Mouse (Mus musculus) embryonic facial prominence, embryonic 12.5 days (tissue): ENCODE measurements around the gene Ear1. TPM values are rescaled to one million over a fixed set of nuclear protein-coding genes. Genes with fewer than 3 reads are reported as not detected.
"Not testable (repeated sequence)": the region's sequence is repeated elsewhere in the genome, so short reads cannot be mapped to it uniquely, and the experiment has no call there.

Source experiments
- ATAC-seq: fragments of 200-750 bp; cut with Nextera tagmentation; 2 replicates; pipeline ENCODE4 v1.8.0; 2017; ENCODE audit not compliant: insufficient number of reproducible peaks, insufficient read depth, low FRiP score, low TSS enrichment
- H3K27ac ChIP-seq: fragments of 300-500 bp; sonication (generic); 2 replicates; pipeline ENCODE4 v1.5.1; 2016; ENCODE audit warnings: mild to moderate bottlenecking
- H3K27me3 ChIP-seq: fragments of 300-500 bp; sonication (generic); 2 replicates; pipeline ENCODE4 v1.6.1; 2016; ENCODE audit warnings: mild to moderate bottlenecking, moderate library complexity
- H3K36me3 ChIP-seq: fragments of 300-500 bp; sonication (generic); 2 replicates; pipeline ENCODE4 v1.6.1; 2016; ENCODE audit warnings: mild to moderate bottlenecking
- H3K4me1 ChIP-seq: fragments of 300-500 bp; sonication (generic); 2 replicates; pipeline ENCODE4 v1.6.1; 2016
- H3K4me2 ChIP-seq: fragments of 300-500 bp; sonication (generic); replicated peaks from 2 replicates; pipeline ENCODE4 v1.6.1; 2016; ENCODE audit warnings: mild to moderate bottlenecking, moderate library complexity
- H3K4me3 ChIP-seq: fragments of 300-500 bp; sonication (generic); 2 replicates; pipeline ENCODE4 v1.5.1; 2016; ENCODE audit warnings: mild to moderate bottlenecking
- H3K9ac ChIP-seq: fragments of 300-500 bp; sonication (generic); 2 replicates; pipeline ENCODE4 v1.6.1; 2016; ENCODE audit warnings: mild to moderate bottlenecking, moderate library complexity
- H3K9me3 ChIP-seq: fragments of 300-500 bp; sonication (generic); 2 replicates; pipeline ENCODE4 v1.6.1; 2016; ENCODE audit warnings: mild to moderate bottlenecking, moderate library complexity
- WGBS: fragments of 180-500 bp; shearing (Covaris S2); methylation state at CpG from one replicate; pipeline ENCODE4 v1.1.7; 2016; 5-methylcytosine and 5-hydroxymethylcytosine counted together
- polyA plus RNA-seq: library from polyadenylated mRNA; unstranded; fragments of >200 nt; fragmentation: Nextera tagmentation; extraction: Ambion mirVana; gene quantifications from 2 replicates; pipeline ENCODE4 v1.2.1, GENCODE M21; 2016

Gene Ear1
- polyA plus RNA-seq, 1 experiment from 2014 or later: not detected

DNA sequence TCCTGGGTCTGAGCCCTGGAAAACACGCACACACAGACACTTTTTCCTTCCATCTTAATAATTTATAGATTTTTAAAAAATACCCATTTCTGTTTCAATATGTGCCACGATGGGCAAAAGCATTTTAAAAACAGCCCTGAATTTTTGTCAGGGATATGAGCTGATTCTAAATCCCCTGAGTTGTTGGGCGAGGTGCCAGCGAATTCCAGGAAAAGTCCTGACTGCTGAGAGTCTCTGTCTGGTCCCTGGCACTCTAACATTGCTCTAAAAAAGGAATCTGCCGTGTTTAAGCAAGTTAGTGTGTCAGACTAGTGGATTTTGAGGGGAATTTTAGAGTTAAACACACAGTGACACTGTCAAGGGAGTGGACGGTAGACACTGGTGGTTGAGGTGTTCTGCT, 15.9 kb downstream of the Ear1 start:
- H3K36me3 ChIP-seq, ATAC-seq, H3K4me1 ChIP-seq, H3K9me3 ChIP-seq, H3K4me2 ChIP-seq, H3K9ac ChIP-seq, H3K27me3 ChIP-seq, H3K27ac ChIP-seq, H3K4me3 ChIP-seq: not testable (repeated sequence)
- WGBS: 70% methylated on average over 5 of the region's 6 CpGs

GRCm38 (mm10) chr14:43843949-43844573, 31.3 kb downstream of the Ear1 start:
- not testable (repeated sequence) for H3K9ac ChIP-seq, H3K4me3 ChIP-seq, H3K27me3 ChIP-seq, H3K9me3 ChIP-seq, ATAC-seq, H3K27ac ChIP-seq, H3K4me2 ChIP-seq, H3K36me3 ChIP-seq, H3K4me1 ChIP-seq
- 69% methylated on average over 4 of the region's 4 CpGs for WGBS

DNA sequence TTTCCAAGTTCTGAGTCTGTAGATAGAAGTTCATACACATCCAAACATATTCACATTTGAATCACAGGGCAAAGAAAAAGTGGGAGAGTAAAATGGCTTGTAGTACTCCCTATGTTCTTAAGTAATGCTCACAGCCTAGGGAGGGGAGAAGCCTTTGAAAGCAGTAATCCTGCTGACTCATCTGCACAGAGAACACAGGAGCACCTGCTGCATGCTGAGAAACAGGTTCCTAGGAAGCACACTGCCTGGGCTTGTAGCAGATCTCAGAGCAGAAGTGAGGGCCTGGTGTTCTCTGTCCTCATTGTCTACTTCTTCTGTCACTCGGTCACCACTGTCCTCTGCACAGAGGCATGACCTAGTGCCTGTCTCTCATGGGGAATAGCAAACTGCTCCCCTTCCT, 34.3 kb downstream of the Ear1 start:
- H3K4me3 ChIP-seq, H3K4me2 ChIP-seq, H3K9ac ChIP-seq, H3K4me1 ChIP-seq, H3K27me3 ChIP-seq, H3K27ac ChIP-seq, H3K9me3 ChIP-seq, ATAC-seq, H3K36me3 ChIP-seq: not testable (repeated sequence)
- WGBS: 83% methylated on average over 1 of the region's 1 CpGs

GRCm38 (mm10) chr14:43835366-43835765, 40.0 kb downstream of the Ear1 start:
- H3K4me3 ChIP-seq, H3K9me3 ChIP-seq, H3K36me3 ChIP-seq, H3K27ac ChIP-seq, ATAC-seq, H3K4me1 ChIP-seq, H3K9ac ChIP-seq, H3K4me2 ChIP-seq, H3K27me3 ChIP-seq: not testable (repeated sequence)
- WGBS: 86% methylated on average over 2 of the region's 2 CpGs

- not testable (repeated sequence) for H3K9me3 ChIP-seq, H3K4me2 ChIP-seq, H3K4me3 ChIP-seq, H3K27me3 ChIP-seq, H3K4me1 ChIP-seq, H3K9ac ChIP-seq, H3K27ac ChIP-seq, H3K36me3 ChIP-seq, ATAC-seq
- 59% methylated on average over 1 of the region's 1 CpGs for WGBS
These were observed 44.9 kb downstream of the Ear1 start for GRCm38 (mm10) chr14:43830385-43830784.

DNA sequence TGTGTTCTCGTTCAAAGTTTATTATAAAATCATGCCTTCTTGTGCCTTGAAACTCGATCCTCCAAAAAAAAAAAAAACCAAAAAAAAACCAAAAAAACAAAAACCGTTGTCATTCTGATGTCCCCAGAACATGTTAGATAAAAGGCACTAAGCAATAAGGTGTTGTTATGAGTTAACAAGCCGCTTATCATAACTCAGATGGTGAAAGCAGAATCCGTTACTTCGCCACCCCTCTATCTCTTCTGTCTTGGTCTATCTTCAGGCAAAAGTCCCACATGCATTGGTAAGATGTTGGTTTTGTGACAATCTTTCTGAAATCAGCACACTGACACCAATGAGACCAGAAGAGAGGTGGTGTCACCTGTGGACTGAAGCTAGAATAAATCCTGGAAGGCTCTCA, 51.1 kb downstream of the Ear1 start:
- not testable (repeated sequence) for H3K4me1 ChIP-seq, H3K27ac ChIP-seq, H3K4me3 ChIP-seq, H3K36me3 ChIP-seq, H3K9me3 ChIP-seq, H3K9ac ChIP-seq, H3K4me2 ChIP-seq, ATAC-seq, H3K27me3 ChIP-seq
- 82% methylated on average over 6 of the region's 6 CpGs for WGBS

DNA sequence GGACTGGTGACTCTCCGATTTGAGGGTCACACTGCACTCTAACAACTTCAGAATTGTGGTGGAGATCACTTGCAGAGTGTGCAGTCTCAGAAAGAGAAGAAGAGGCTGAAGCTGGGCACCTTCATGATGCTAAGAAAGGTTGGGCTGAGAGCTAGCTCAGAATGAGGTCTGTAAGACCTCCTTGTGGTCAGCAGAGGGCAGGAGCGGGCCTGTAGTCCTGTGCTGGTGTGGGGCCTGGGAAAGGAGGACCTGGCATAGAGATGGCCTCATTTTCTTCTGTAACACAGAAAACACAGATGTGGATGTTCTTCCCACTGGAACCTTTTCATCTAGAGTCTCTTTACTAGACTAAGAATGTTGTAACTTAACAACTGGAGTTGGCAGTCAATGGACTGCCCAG, 53.4 kb downstream of the Ear1 start:
- H3K4me3 ChIP-seq, H3K27ac ChIP-seq, H3K4me1 ChIP-seq, H3K27me3 ChIP-seq, H3K9me3 ChIP-seq, H3K36me3 ChIP-seq, ATAC-seq, H3K4me2 ChIP-seq, H3K9ac ChIP-seq: not testable (repeated sequence)
- WGBS: 44% methylated on average over 1 of the region's 2 CpGs

GRCm38 (mm10) chr14:43812458-43812857, 62.9 kb downstream of the Ear1 start:
- not testable (repeated sequence) for H3K36me3 ChIP-seq, H3K4me3 ChIP-seq, H3K9ac ChIP-seq, H3K27me3 ChIP-seq, H3K4me1 ChIP-seq, H3K27ac ChIP-seq, ATAC-seq, H3K4me2 ChIP-seq, H3K9me3 ChIP-seq
- WGBS: 65% methylated on average over 8 of the region's 9 CpGs

DNA sequence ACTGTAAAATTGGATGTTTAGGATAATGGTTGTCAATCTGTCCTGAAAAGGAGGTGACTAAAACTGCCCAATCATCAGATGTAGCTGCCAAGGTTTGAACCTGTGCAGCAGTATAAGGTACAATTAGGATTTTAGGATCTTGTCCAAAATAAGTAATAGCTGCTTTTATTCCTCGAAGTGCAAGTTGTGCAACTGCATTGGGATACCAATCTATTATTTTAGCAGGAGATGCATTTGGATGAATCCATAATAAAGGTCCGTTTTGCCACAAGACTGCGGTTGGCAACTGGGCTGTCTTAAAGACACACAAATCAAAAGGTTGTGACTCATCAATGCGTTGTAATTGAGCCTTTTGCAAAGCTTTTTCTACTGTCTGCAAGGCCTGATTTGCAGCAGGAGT, 67.2 kb downstream of the Ear1 start:
- not testable (repeated sequence) for H3K27ac ChIP-seq, ATAC-seq, H3K4me2 ChIP-seq, H3K9me3 ChIP-seq, H3K27me3 ChIP-seq, H3K4me3 ChIP-seq, H3K4me1 ChIP-seq, H3K36me3 ChIP-seq, H3K9ac ChIP-seq
- WGBS: 76% methylated on average over 4 of the region's 4 CpGs

DNA sequence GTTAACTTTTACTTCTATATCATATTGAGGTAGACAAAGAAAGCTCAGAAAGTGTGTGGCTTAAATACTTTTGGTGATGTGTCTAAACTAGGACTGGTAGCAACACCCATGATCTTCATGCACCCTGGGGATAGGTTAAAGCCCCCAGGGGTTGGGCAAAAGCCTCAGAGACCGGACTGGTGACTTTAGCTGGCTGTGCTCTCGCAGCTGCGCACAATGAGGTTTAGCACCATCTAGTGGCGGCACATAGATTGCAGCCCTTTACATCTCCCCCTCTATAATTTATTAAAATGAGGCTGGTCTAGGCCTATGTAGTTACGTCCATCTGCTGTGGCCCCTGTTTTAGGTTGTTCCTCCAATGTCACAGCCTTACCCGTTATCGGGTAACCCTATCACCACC, 70.9 kb downstream of the Ear1 start:
- not testable (repeated sequence) for H3K4me2 ChIP-seq, H3K36me3 ChIP-seq, H3K9ac ChIP-seq, H3K4me1 ChIP-seq, H3K27me3 ChIP-seq, H3K9me3 ChIP-seq, H3K4me3 ChIP-seq, H3K27ac ChIP-seq, ATAC-seq
- WGBS: 17% methylated on average over 7 of the region's 7 CpGs

DNA sequence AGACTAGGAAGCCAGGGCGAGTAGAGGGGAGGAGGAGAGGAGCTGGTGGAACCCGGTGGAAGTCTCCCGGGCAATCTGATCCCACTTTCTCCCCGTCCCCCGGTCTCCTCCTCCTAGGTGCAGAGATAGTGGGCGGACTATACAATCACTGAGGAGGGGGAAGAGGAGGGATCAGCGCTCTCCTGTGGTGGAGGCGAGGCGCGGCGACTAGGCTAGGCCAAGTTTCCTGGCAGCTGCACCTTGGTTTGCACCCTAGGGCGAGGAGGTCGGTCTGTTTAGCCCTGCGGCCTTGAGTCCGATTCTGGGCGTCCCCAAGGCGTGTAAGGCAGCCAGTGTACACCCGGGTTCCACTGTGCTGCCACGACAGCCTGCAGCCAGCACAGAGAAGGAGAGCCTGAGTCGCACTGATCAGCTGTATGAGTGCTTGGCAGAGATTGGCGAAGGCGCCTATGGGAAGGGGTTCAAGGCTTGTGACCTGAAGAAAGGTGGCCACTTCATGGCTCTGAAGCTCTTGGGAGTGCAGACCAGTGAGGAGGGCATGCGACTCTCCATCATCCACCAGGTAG, 78.3 kb downstream of the Ear1 start:
- H3K9me3 ChIP-seq, H3K27me3 ChIP-seq, H3K27ac ChIP-seq, H3K36me3 ChIP-seq, H3K9ac ChIP-seq, H3K4me1 ChIP-seq: not testable (repeated sequence)
- Histone ChIP-seq H3K4me2 (peak overlapping the region; percentile 51), H3K4me3 (peak overlapping the region; percentile 22)
- peak; percentile 87 for ATAC-seq
- 9% methylated on average over 22 of the region's 23 CpGs for WGBS

- no peak overlapping the region for H3K9ac ChIP-seq
These were observed 79.0 kb downstream of the Ear1 start for GRCm38 (mm10) chr14:43796069-43796904.

More at GRCm38 (mm10) chr14:43796069-43796904, 79.0 kb downstream of the Ear1 start:
- Histone ChIP-seq H3K27me3 (no peaks in the 10 kb centered on the region), H3K4me1 (no peaks in the 10 kb centered on the region), H3K27ac (no peak overlapping the region), H3K4me2 (peak overlapping the region; percentile 51), H3K9me3 (no peaks in the 10 kb centered on the region), H3K36me3 (no peaks in the 10 kb centered on the region), H3K4me3 (peak overlapping the region; percentile 22)
- peak; percentile 79; the same call in 1 of the 2 replicates for ATAC-seq
- WGBS: 20% methylated on average over 13 of the region's 14 CpGs
